Mouse (Mus musculus): ENCODE results near the gene Tmem53. TPM values are rescaled to one million over a fixed set of nuclear protein-coding genes. Genes with fewer than 3 reads are reported as not detected.

Tmem53 gene
- polyA plus RNA-seq, 1 experiment from 2014 or later = 19.9 TPM

GRCm38 (mm10) chr4:117277687-117278086 lies 25.9 kb downstream of the Tmem53 start:
- no peak for ATAC-seq (ENCODE audit: low FRiP score, low TSS enrichment)
- peaks cover 17% of the 10 kb centered on the region for H3K4me1 ChIP-seq (ENCODE audit: insufficient read depth, low read length)
- WGBS = 88% methylated on average over 7 of the region's 7 CpGs
- H3K4me2 ChIP-seq (replicated peaks; ENCODE audit: low read depth, low read length) = no peak overlapping the region
- no peaks in the 10 kb centered on the region; the same call in 1 of the 2 replicates for H3K27me3 ChIP-seq (ENCODE audit: insufficient read depth, low read length)
- H3K4me3 ChIP-seq (ENCODE audit: low read length) = no peak overlapping the region
- no peak overlapping the region for H3K9ac ChIP-seq (replicated peaks; ENCODE audit: low read length)
- peaks cover 70% of the 10 kb centered on the region for H3K36me3 ChIP-seq (ENCODE audit: insufficient read depth, low read length)
- no peak overlapping the region for H3K27ac ChIP-seq (ENCODE audit: low read length)
- H3K9me3 ChIP-seq (ENCODE audit: low read length) = peaks cover 11% of the 10 kb centered on the region

DNA sequence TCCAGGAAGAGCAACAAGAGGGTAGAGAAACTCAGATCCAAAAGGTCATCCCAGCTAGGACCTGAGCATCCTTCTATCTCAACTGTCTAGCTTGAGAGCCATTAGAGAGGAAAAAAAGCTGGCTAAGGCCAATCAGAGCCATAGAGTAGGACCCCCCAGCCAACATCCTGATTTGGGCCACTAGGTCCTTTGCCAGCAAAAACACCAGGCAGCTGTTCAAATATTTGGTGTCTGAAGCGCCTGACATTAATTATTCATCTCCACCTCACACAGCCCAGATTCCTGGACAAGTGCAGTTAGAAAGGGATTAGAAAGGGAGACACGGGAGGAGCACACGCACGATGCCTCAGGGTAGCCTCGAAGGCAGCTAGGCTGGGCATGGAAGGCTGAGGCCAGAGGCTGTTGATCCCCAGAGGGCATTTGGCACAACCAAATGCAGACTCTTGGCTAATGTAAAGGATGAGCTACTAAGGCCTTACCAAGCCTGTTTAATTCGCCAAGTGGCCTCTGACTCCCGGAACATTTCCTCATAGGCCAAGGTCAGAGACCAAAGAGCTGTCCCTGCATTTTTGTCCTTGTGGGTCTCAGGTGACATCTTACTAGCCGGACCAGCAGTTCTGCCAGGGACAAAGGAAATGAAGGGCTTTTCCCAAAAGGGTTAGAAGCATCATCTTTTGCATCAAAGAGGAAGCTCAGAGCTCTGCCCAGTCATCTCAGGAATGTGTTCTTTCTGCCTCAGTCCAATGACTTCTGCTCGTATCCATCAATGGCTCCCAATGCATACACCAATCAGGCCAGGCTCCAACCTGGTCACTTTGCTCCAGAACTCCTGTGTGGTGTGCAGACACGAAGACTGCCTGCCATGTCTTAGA lies 26.9 kb downstream of the Tmem53 start:
- ATAC-seq (ENCODE audit: low FRiP score, low TSS enrichment) = no peak
- H3K4me1 ChIP-seq (ENCODE audit: insufficient read depth, low read length) = peaks cover 23% of the 10 kb centered on the region
- no peak overlapping the region for H3K27ac ChIP-seq (ENCODE audit: low read length)
- no peaks in the 10 kb centered on the region; the same call in 1 of the 2 replicates for H3K27me3 ChIP-seq (ENCODE audit: insufficient read depth, low read length)
- peaks cover 68% of the 10 kb centered on the region for H3K36me3 ChIP-seq (ENCODE audit: insufficient read depth, low read length)
- H3K4me2 ChIP-seq (replicated peaks; ENCODE audit: low read depth, low read length) = no peak overlapping the region
- 73% methylated on average over 10 of the region's 10 CpGs for WGBS
- H3K4me3 ChIP-seq (ENCODE audit: low read length) = no peak overlapping the region
- no peak overlapping the region for H3K9ac ChIP-seq (replicated peaks; ENCODE audit: low read length)
- peaks cover 11% of the 10 kb centered on the region for H3K9me3 ChIP-seq (ENCODE audit: low read length)

DNA sequence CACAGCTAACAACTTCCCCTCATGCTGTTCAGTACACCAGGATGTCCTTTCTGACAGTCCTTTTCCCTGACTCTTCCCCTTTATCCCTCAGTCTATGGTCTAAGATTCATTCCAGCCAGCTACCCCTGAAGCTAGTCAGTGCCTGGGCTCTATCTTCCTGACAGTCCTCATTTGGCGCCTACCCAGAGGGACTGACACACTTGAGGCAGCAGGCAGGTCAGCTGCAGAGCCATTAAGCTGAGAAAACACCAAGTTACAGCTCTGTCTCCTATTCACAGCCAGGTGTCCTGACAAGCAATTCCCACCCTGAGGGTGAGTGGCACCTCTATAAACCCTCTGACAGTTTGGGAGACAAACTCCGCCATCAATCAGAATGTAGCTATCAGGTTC lies 27.5 kb downstream of the Tmem53 start:
- peaks cover 68% of the 10 kb centered on the region for H3K36me3 ChIP-seq (ENCODE audit: insufficient read depth, low read length)
- no peak for ATAC-seq (ENCODE audit: low FRiP score, low TSS enrichment)
- no peak overlapping the region for H3K4me2 ChIP-seq (replicated peaks; ENCODE audit: low read depth, low read length)
- H3K4me3 ChIP-seq (ENCODE audit: low read length) = no peak overlapping the region
- 60% methylated on average over 2 of the region's 2 CpGs for WGBS
- peaks cover 30% of the 10 kb centered on the region for H3K4me1 ChIP-seq (ENCODE audit: insufficient read depth, low read length)
- H3K27ac ChIP-seq (ENCODE audit: low read length) = no peak overlapping the region
- H3K9me3 ChIP-seq (ENCODE audit: low read length) = peaks cover 6% of the 10 kb centered on the region
- H3K27me3 ChIP-seq (ENCODE audit: insufficient read depth, low read length) = no peaks in the 10 kb centered on the region; the same call in 1 of the 2 replicates
- H3K9ac ChIP-seq (replicated peaks; ENCODE audit: low read length) = no peak overlapping the region

GRCm38 (mm10) chr4:117280397-117280930 lies 28.7 kb downstream of the Tmem53 start:
- Histone ChIP-seq H3K36me3 (ENCODE audit: insufficient read depth, low read length) (peaks cover 71% of the 10 kb centered on the region), H3K27ac (ENCODE audit: low read length) (no peak overlapping the region), H3K9me3 (ENCODE audit: low read length) (no peaks in the 10 kb centered on the region), H3K4me3 (ENCODE audit: low read length) (no peak overlapping the region), H3K27me3 (ENCODE audit: insufficient read depth, low read length) (no peaks in the 10 kb centered on the region; the same call in 1 of the 2 replicates), H3K9ac (replicated peaks; ENCODE audit: low read length) (0 out of 2 replicates have a peak overlapping the region, but pooled peaks have one; percentile 4), H3K4me2 (replicated peaks; ENCODE audit: low read depth, low read length) (no peak overlapping the region), H3K4me1 (ENCODE audit: insufficient read depth, low read length) (peaks cover 39% of the 10 kb centered on the region)
- 81% methylated on average over 8 of the region's 8 CpGs for WGBS
- no peak for ATAC-seq (ENCODE audit: low FRiP score, low TSS enrichment)

GRCm38 (mm10) chr4:117281090-117281845 lies 29.5 kb downstream of the Tmem53 start:
- WGBS = 52% methylated on average over 19 of the region's 19 CpGs

GRCm38 (mm10) chr4:117283271-117284191 lies 31.8 kb downstream of the Tmem53 start:
- H3K9ac ChIP-seq (replicated peaks; ENCODE audit: low read length) = no peak overlapping the region; the same call in 1 of the 2 replicates
- no peaks in the 10 kb centered on the region; the same call in 1 of the 2 replicates for H3K27me3 ChIP-seq (ENCODE audit: insufficient read depth, low read length)
- peaks cover 60% of the 10 kb centered on the region for H3K36me3 ChIP-seq (ENCODE audit: insufficient read depth, low read length)
- 32% methylated on average over 22 of the region's 22 CpGs for WGBS
- peaks cover 34% of the 10 kb centered on the region for H3K4me1 ChIP-seq (ENCODE audit: insufficient read depth, low read length)
- peak; percentile 59; the same call in 1 of the 2 replicates for ATAC-seq (ENCODE audit: low FRiP score, low TSS enrichment)
- H3K9me3 ChIP-seq (ENCODE audit: low read length) = no peaks in the 10 kb centered on the region
- no peak overlapping the region for H3K4me2 ChIP-seq (replicated peaks; ENCODE audit: low read depth, low read length)
- no peak overlapping the region for H3K27ac ChIP-seq (ENCODE audit: low read length)
- H3K4me3 ChIP-seq (ENCODE audit: low read length) = no peak overlapping the region

More at GRCm38 (mm10) chr4:117281090-117281845, 29.5 kb downstream of the Tmem53 start:
- H3K4me3 ChIP-seq (ENCODE audit: low read length) = no peak overlapping the region
- H3K27me3 ChIP-seq (ENCODE audit: insufficient read depth, low read length) = no peaks in the 10 kb centered on the region; the same call in 1 of the 2 replicates
- H3K9ac ChIP-seq (replicated peaks; ENCODE audit: low read length) = no peak overlapping the region
- no peaks in the 10 kb centered on the region for H3K9me3 ChIP-seq (ENCODE audit: low read length)
- ATAC-seq (ENCODE audit: low FRiP score, low TSS enrichment) = no peak
- H3K4me1 ChIP-seq (ENCODE audit: insufficient read depth, low read length) = peaks cover 36% of the 10 kb centered on the region
- peaks cover 68% of the 10 kb centered on the region for H3K36me3 ChIP-seq (ENCODE audit: insufficient read depth, low read length)
- H3K27ac ChIP-seq (ENCODE audit: low read length) = no peak overlapping the region
- no peak overlapping the region for H3K4me2 ChIP-seq (replicated peaks; ENCODE audit: low read depth, low read length)

DNA sequence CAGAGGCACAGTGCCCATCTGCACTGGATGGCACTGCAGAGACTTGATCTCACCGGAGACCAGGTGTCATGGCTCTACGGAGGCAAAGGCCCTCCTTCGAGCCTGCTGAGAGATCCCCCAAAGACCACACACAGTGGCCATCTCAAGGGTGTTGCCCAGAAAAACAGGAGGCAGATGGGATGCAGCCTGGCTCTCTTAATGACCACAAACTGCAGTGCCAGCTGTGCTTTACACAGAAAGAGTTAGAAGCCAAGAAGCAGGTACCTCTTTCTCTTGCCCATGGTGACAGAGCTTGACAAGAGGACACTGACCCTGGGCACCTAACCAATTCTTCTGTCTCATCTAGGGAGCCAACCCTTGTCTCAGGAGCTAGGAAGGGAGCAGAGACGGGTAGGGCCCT lies 32.6 kb downstream of the Tmem53 start:
- no peak overlapping the region for H3K4me3 ChIP-seq (ENCODE audit: low read length)
- no peak overlapping the region for H3K4me2 ChIP-seq (replicated peaks; ENCODE audit: low read depth, low read length)
- 44% methylated on average over 4 of the region's 4 CpGs for WGBS
- H3K27me3 ChIP-seq (ENCODE audit: insufficient read depth, low read length) = no peaks in the 10 kb centered on the region; the same call in 1 of the 2 replicates
- peaks cover 57% of the 10 kb centered on the region for H3K36me3 ChIP-seq (ENCODE audit: insufficient read depth, low read length)
- H3K9me3 ChIP-seq (ENCODE audit: low read length) = no peaks in the 10 kb centered on the region
- no peak overlapping the region; the same call in 1 of the 2 replicates for H3K9ac ChIP-seq (replicated peaks; ENCODE audit: low read length)
- peaks cover 36% of the 10 kb centered on the region for H3K4me1 ChIP-seq (ENCODE audit: insufficient read depth, low read length)
- ATAC-seq (ENCODE audit: low FRiP score, low TSS enrichment) = no peak
- no peak overlapping the region for H3K27ac ChIP-seq (ENCODE audit: low read length)

- WGBS = 23% methylated on average over 25 of the region's 25 CpGs
- Histone ChIP-seq H3K9ac (replicated peaks; ENCODE audit: low read length) (peak overlapping the region; percentile 80), H3K4me1 (ENCODE audit: insufficient read depth, low read length) (peaks cover 32% of the 10 kb centered on the region), H3K27ac (ENCODE audit: low read length) (peak overlapping the region; percentile 94), H3K4me3 (ENCODE audit: low read length) (peak overlapping the region; percentile 68), H3K4me2 (replicated peaks; ENCODE audit: low read depth, low read length) (peak overlapping the region; percentile 80), H3K27me3 (ENCODE audit: insufficient read depth, low read length) (no peaks in the 10 kb centered on the region), H3K36me3 (ENCODE audit: insufficient read depth, low read length) (peaks cover 32% of the 10 kb centered on the region), H3K9me3 (ENCODE audit: low read length) (no peaks in the 10 kb centered on the region)
- ATAC-seq (ENCODE audit: low FRiP score, low TSS enrichment) = 0 out of 2 replicates have a peak, but pooled peaks have one; percentile 1
These were observed 36.7 kb downstream of the Tmem53 start for GRCm38 (mm10) chr4:117288277-117288926.
